Mouse (Mus musculus): Measurements from ENCODE around the gene Oxct1.

DNA sequence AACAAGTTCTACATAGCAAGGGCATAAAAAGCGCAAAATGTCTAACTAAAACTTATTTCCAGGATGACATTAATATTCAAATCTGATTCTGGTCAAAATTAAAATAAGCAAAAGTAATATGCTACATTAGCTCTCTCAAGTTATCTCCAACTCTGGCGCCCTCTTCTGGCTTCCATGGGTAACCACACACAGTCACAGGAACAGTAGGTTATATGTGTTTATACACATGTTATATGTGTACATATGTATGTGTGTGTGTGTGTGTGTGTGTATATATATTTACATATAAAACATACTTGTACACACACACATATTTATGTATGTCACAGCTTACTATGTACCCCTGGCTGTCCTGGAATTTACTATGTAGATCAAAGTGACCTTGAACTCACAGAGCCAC, 38.2 kb upstream of the Oxct1 start:
- TF ChIP-seq EP300 (IDR thresholded peaks at IDR 0.05; ENCODE audit: insufficient read depth, low read depth, low read length) (no peak), CTCF (IDR thresholded peaks at IDR 0.05) (peak; percentile 81)
